Mouse (Mus musculus): ENCODE results near the gene Thbs3. TPM values are rescaled to one million over a fixed set of nuclear protein-coding genes. Genes with fewer than 3 reads are reported as not detected.

Gene Thbs3
- polyA plus RNA-seq (2017; shearing (Covaris generic)) = 1 to 10 TPM in 1 of 2 experiments, under 1 TPM in 1; 0.90 to 4.0 TPM

DNA sequence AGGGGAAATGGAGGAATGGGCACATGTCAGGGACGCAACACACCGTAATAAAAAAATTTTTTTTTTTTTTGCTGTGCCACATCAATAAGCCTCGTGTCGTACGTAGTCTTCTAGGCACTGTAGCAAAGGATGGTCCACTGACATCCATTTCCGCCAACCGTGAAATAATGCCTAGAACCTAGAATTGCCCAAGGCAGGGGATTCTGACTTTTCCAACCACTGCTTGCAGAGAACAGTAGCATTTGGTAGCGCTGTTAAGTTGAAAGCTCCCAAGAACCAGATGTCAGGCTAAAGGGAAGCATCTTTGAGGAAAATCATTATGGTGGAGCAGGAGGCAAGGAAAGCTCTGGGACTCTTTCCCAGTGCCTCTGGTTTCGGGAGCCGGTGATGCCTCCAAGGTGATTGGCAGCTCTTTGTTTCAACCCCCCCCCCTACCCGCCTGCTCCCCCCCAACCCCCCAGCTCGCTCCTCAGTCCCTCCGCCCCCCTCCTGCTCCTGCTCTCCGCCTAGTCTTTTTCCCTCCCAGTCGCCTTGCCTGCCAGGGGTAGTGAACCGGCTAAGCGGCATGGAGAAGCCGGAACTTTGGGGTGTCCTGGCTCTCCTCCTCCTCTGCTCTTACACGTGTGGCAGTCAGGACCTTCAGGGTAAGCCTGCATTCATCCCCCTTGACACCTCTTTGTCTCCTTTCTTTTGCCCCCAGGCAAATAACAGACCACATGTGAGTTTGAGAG, at the start of gene Thbs3:
Gene Thbs3 (plus strand): TSS at position 500 of the 731 bp plus-strand sequence.

DNA sequence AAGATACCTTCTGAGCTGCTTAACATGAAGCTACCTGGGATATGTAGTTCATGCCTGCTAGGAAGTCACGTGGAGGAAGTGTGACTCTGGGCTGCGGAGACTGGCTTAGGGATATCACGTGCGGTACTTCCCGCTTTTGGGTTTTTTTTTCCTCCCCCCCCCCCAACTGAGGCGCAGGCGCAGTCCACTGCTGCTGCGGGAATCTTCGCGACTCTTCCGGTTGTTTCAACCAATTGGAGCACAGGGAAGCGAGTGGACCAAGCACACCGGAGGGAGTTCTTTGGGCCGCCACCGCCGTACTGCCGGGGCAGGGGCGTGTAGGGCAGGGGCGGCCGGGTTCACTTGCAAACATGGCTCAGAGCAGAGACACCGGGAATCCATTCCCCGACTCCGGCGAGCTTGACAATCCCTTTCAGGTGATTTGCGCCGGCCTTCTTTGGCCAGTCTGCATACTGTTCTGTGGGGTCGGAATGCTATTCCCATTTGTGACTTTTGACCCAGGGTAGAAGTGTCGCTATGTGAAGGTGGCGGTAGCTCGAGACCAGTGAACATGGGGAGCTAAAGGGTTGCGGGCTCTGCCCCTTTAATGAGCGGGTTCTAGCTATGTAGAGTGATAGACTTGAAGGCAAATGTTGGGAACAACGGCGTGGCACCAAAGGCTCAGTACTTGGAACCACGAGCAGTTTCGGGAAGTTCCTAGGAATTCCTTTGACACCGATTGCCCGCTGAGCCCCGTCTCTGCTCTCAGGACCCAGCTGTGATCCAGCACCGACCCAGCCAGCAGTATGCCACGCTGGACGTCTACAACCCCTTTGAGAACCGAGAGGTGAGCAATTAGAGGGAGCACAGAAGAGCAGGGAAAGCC, 37.5 kb upstream of the Thbs3 start, which contains the start of gene Scamp3:
Gene Scamp3 (plus strand): TSS at position 232 of the 865 bp plus-strand sequence.

GRCm38 (mm10) chr3:89183058-89183958, 31.7 kb upstream of the Thbs3 start, which contains the start of gene Fam189b:
TSS of gene Fam189b (plus strand) at chr3:89183143.

GRCm38 (mm10) chr3:89202253-89203141, 12.5 kb upstream of the Thbs3 start, which contains the start of gene Gba:
TSS of gene Gba (plus strand) at chr3:89202928.

DNA sequence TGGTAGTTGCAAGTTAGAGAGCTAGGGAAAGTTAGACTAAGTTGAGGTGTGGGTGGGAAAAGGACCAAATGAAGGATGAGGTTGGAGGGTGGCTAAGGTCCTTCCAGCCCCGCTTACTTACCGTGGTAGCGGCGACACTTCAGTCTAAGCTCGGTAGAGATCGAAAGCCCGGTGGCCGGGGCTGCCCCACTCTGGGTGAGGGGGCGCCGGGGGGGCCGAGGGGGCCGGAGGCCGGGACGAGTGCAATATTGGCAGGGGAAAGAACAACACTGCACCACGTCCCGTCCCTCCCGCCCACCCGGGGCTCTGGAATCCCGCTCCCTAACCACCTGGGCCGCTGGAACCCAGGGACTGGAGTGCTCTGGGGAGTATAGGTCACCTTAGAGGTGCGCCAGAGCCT, 11.9 kb downstream of the Thbs3 start, which contains the start of gene Mtx1:
Gene Mtx1 (minus strand): TSS at position 189 of the 400 bp plus-strand sequence.

DNA sequence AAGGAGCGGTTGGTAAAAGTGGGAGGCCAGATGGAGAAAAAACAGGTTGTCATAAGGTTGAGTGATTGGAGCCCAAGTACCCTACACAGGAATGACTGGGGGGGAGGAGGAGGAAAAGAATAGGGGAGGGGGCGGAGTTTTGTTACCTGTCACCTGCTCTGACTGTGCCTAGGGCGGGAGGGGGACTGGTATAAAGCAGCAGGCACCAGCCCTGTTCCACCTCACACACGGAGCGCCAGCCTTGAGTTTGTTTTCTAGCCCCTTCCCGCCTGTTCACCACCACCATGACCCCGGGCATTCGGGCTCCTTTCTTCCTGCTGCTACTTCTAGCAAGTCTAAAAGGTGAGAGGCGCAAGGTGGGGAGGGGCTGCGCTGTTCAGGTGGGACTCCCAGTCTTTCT, 13.9 kb downstream of the Thbs3 start, which contains the start of gene Muc1:
Gene Muc1 (plus strand): TSS at position 222 of the 400 bp plus-strand sequence.

DNA sequence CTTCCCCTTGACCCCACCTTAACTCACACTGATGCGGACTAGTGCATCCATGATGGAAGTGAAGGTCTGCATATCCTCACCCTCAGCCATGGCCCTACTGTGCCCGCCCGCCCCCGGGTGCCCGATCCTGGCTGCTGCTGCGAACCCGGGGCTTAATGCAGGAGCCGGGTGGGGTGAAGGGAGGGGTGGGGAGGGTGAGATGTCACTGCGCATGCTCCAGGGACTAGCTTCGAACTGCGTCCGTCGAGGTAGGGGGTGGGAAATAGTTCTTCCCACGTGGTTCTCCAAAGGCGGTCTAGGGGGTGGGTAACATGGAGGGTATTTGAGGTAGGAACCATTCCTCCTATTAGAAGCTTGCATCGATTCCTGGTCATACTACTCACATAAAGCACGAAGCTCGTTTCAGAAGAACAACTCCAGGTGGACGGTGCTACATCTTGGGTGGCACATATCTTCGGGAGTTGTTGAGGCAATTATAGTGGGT, 30.8 kb downstream of the Thbs3 start, which contains the start of gene Krtcap2:
Gene Krtcap2 (plus strand): TSS at position 279 of the 484 bp plus-strand sequence.

GRCm38 (mm10) chr3:89246261-89247100, 31.5 kb downstream of the Thbs3 start, which contains the start of gene Trim46:
TSS of gene Trim46 (minus strand) at chr3:89246309.

GRCm38 (mm10) chr3:89259076-89259475, 44.1 kb downstream of the Thbs3 start, which contains the start of gene Dpm3:
TSS of gene Dpm3 (plus strand) at chr3:89259358.

GRCm38 (mm10) chr3:89270051-89270755, 55.2 kb downstream of the Thbs3 start, which contains the start of gene Slc50a1:
TSS of gene Slc50a1 (minus strand) at chr3:89270570.

Other genes starting within 250 kb of the Thbs3 start
- gene Rusc1, start 121.9 kb upstream of the Thbs3 start, polyA plus RNA-seq (2017; shearing (Covaris generic)) = 10 to 100 TPM; 35.1 to 42.7 TPM
- gene Gm43738, start 114.1 kb upstream of the Thbs3 start, polyA plus RNA-seq (2017; shearing (Covaris generic)) = not detected
- gene Fdps, start 113.2 kb upstream of the Thbs3 start, polyA plus RNA-seq (2017; shearing (Covaris generic)) = 10 to 100 TPM; 61.8 to 62.2 TPM
- not detected for gene Pklr, start 79.0 kb upstream of the Thbs3 start, polyA plus RNA-seq (2017; shearing (Covaris generic))
- 1 to 10 TPM in 1 of 2 experiments, under 1 TPM in 1; 0.21 to 1.6 TPM for gene Hcn3, start 55.0 kb upstream of the Thbs3 start, polyA plus RNA-seq (2017; shearing (Covaris generic))
- gene Clk2, start 50.4 kb upstream of the Thbs3 start, polyA plus RNA-seq (2017; shearing (Covaris generic)) = 10 to 100 TPM; 88.4 to 94.5 TPM
- 100 to 1,000 TPM; 255 to 261 TPM for gene Scamp3, start 37.7 kb upstream of the Thbs3 start, polyA plus RNA-seq (2017; shearing (Covaris generic))
- 100 to 1,000 TPM; 134 to 154 TPM for gene Fam189b, start 32.0 kb upstream of the Thbs3 start, polyA plus RNA-seq (2017; shearing (Covaris generic))
- gene Gba, start 12.3 kb upstream of the Thbs3 start, polyA plus RNA-seq (2017; shearing (Covaris generic)) = 100 to 1,000 TPM; 105 to 146 TPM
- gene Mtx1, start 11.9 kb downstream of the Thbs3 start, polyA plus RNA-seq (2017; shearing (Covaris generic)) = 100 to 1,000 TPM in 1 of 2 experiments, 10 to 100 TPM in 1; 89.5 to 127 TPM
- 1 to 10 TPM; 1.0 to 7.1 TPM for gene Muc1, start 13.9 kb downstream of the Thbs3 start, polyA plus RNA-seq (2017; shearing (Covaris generic))
- gene Krtcap2, start 30.8 kb downstream of the Thbs3 start, polyA plus RNA-seq (2017; shearing (Covaris generic)) = 100 to 1,000 TPM; 225 to 294 TPM
- gene Trim46, start 31.1 kb downstream of the Thbs3 start, polyA plus RNA-seq (2017; shearing (Covaris generic)) = 1 to 10 TPM; 1.6 to 4.9 TPM
- 100 to 1,000 TPM in 1 of 2 experiments, 10 to 100 TPM in 1; 81.3 to 120 TPM for gene Dpm3, start 44.2 kb downstream of the Thbs3 start, polyA plus RNA-seq (2017; shearing (Covaris generic))
- 100 to 1,000 TPM; 210 to 250 TPM for gene Slc50a1, start 55.4 kb downstream of the Thbs3 start, polyA plus RNA-seq (2017; shearing (Covaris generic))
- not detected for gene Efna1, start 66.0 kb downstream of the Thbs3 start, polyA plus RNA-seq (2017; shearing (Covaris generic))
- gene Efna3, start 107.8 kb downstream of the Thbs3 start, polyA plus RNA-seq (2017; shearing (Covaris generic)) = under 1 TPM in 1 of 2 experiments, not detected in 1; 0.15 TPM
- 1 to 10 TPM in 1 of 2 experiments, under 1 TPM in 1; 0.79 to 1.4 TPM for gene Efna4, start 122.8 kb downstream of the Thbs3 start, polyA plus RNA-seq (2017; shearing (Covaris generic))
- gene Adam15, start 134.8 kb downstream of the Thbs3 start, polyA plus RNA-seq (2017; shearing (Covaris generic)) = 10 to 100 TPM; 10.1 to 23.0 TPM
- gene Dcst2, start 146.8 kb downstream of the Thbs3 start, polyA plus RNA-seq (2017; shearing (Covaris generic)) = under 1 TPM; 0.13 to 0.32 TPM
- gene Dcst1, start 150.1 kb downstream of the Thbs3 start, polyA plus RNA-seq (2017; shearing (Covaris generic)) = under 1 TPM in 1 of 2 experiments, not detected in 1; 0.47 TPM
- gene Zbtb7b, start 179.6 kb downstream of the Thbs3 start, polyA plus RNA-seq (2017; shearing (Covaris generic)) = 10 to 100 TPM; 34.1 to 67.8 TPM
- under 1 TPM; 0.37 to 0.44 TPM for gene Lenep, start 187.6 kb downstream of the Thbs3 start, polyA plus RNA-seq (2017; shearing (Covaris generic))
- gene Flad1, start 196.7 kb downstream of the Thbs3 start, polyA plus RNA-seq (2017; shearing (Covaris generic)) = 10 to 100 TPM; 47.1 to 56.8 TPM
- gene Cks1b, start 203.2 kb downstream of the Thbs3 start, polyA plus RNA-seq (2017; shearing (Covaris generic)) = 10 to 100 TPM; 48.3 to 73.9 TPM
- 10 to 100 TPM; 64.1 to 73.7 TPM for gene Shc1, start 203.3 kb downstream of the Thbs3 start, polyA plus RNA-seq (2017; shearing (Covaris generic))
- 10 to 100 TPM; 51.9 to 61.8 TPM for gene Pygo2, start 215.0 kb downstream of the Thbs3 start, polyA plus RNA-seq (2017; shearing (Covaris generic))
- 100 to 1,000 TPM in 1 of 2 experiments, 10 to 100 TPM in 1; 66.6 to 119 TPM for gene Pbxip1, start 221.5 kb downstream of the Thbs3 start, polyA plus RNA-seq (2017; shearing (Covaris generic))
- 10 to 100 TPM; 22.2 to 23.7 TPM for gene Pmvk, start 239.4 kb downstream of the Thbs3 start, polyA plus RNA-seq (2017; shearing (Covaris generic))

Data from activated CD4-positive, CD25-positive, alpha-beta regulatory T cell (primary cell).